Mouse (Mus musculus) testis, postnatal 10 days (tissue): ENCODE measurements around the gene Sestd1.

ENCODE experiments used
- DNase-seq: peaks from one replicate; pipeline ENCODE4 v3.0.0; 2021; ENCODE audit warnings: low spot score

The Sestd1 gene

DNA sequence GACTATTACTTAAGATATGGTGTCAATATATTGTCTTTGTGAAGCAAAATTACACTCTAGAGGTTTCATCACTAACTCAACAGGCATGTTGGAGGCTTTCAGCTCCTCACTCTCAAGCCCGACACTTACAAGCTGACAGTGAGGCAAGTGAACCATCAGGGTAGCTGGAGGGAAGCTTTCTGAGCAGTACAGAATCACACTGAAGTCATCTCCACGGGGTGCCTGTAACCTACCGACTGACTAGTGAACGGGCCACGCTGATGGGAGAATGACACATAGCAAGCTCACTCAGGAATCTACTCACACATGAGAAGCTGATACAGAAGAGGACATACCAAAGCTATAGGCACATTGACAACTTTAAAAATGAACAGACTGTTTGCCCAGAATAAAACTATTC is 67.5 kb downstream of the Sestd1 start:
- no peak for DNase-seq

GRCm38 (mm10) chr2:77206951-77207350 is 73.4 kb downstream of the Sestd1 start:
- no peak for DNase-seq

DNA sequence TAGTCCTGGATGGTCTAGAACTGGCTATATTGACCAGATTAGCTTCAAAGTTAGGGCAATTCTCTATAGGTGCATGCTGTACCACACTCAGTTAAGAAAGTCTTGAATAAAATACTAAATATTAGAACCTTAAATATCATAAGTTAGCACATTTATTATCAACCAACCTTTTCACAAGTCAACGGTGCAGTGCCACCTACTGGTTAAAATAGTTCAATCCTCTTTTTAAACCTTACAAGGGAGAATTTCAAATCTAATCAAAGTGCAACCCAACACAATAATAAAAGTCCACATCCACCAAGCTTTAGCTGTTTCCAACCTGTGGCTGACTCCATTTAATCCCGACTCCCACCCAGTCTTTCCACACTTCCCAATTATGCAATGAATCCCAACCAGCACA is 76.5 kb downstream of the Sestd1 start:
- no peak for DNase-seq

DNA sequence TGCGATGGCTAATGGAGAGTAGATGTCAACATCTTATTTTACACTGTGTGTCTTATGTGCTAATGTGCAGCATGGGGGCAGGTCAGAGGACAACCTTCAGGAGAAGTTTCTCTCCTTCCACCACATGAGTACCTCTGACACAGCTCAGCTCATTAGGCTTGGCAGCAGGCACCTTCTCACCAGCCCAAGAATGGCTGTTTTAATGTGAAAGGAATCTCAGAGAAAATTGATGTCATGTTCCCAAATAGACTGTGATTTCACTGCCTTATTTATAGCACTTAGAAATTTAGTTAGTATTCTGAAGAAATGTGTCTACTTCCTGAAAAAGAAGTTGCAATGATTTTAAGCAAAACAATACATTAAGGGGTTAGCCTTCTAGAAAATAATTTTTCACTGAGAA is 78.5 kb downstream of the Sestd1 start:
- no peak for DNase-seq

- DNase-seq = no peak
These were observed 79.3 kb downstream of the Sestd1 start for GRCm38 (mm10) chr2:77200958-77201614.

DNA sequence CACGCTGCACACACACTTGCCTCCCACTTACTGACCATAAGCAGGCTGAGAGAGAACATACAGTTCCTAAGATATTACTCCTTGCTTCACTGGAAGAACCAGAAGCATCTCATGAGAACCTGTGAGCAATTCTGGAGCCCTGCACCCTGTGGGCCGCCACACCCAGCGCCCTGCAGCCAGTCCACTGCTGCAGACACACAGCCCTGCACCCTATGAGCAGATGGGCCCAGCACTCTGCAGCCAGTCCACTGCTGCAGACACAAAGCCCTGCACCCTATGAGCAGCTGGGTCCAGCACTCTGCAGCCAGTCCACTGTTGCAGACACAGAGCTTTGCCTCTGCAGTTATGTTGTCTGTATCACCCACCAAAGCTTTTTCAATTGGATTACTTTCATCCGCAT is 80.0 kb downstream of the Sestd1 start:
- DNase-seq = no peak

DNA sequence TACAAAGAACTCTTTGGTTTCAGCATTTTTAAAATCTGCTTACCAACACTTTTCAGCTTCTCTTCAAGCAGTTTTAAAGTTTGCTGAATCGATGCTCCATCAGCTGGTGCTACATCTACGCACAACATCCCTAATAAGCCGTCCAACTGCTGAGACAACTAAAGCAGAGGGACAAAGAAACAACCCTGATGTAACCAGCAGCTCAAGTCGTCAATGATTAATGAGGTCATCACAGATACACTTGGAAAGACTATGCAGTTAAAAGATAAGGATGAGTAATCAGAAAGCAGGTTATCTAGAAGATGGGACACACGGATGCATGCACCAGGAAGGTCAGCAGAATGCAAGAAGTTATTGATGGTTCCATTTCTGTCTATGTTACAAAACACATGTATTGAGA is 82.1 kb downstream of the Sestd1 start:
- DNase-seq = no peak

GRCm38 (mm10) chr2:77196819-77197218 is 83.6 kb downstream of the Sestd1 start:
- DNase-seq = no peak

- DNase-seq = no peak
These were observed 85.3 kb downstream of the Sestd1 start for GRCm38 (mm10) chr2:77195056-77195455.

DNA sequence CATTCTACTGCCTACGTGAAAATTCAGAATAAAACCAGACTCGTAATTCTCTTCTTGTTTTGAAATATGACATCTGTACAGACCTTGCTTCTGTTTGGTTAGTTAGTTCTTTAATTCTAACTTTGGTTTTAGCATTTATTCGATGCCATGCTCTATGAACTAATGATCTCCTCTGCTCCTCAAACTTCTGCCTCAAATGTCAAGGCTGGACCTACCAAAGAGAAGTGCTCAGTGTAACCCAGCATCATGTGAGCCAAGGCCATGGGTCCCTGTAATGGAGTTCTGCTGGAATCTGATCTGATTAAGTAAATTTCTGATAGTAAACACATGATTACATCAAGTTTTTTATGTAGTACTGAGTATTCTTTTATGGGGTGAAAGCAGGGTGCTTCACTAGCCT is 88.6 kb downstream of the Sestd1 start:
- DNase-seq = no peak

DNA sequence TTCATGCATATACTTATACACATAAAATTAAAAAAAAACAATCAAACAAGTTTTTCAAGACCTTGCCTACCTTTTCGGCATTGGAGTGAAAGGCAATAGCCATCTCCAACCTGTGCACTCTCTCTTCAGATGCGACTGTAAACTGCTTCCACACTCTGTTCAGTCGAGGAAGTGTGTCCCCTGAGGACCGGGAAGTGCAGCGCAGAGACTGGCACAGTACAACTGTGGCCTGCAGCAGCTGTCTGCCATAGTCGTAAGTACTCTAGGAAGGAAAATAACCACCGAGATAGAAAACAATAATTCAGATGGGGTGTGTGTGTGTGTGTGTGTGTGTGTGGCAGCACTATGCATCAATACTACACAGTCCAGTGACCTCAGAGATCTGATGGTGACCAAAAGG is 89.5 kb downstream of the Sestd1 start:
- no peak for DNase-seq

DNA sequence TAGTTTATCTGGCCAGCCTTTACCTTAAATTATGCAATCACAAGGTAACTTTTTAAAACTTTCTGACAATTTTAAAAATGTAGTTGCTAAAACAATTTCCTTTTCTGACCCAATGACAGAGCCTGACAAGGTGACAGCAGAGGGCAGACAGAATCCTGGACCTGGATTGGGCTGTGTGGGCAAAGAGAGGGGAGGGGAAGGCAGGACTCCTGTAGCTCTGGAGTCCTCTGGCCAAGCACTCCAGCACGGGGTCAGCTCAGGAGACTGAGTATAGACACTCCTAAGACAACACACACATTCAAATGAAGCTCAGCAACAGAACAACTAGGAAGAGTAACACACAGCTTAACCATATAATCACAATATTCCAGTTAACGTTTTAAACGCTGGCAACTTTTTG is 90.1 kb downstream of the Sestd1 start:
- no peak for DNase-seq

DNA sequence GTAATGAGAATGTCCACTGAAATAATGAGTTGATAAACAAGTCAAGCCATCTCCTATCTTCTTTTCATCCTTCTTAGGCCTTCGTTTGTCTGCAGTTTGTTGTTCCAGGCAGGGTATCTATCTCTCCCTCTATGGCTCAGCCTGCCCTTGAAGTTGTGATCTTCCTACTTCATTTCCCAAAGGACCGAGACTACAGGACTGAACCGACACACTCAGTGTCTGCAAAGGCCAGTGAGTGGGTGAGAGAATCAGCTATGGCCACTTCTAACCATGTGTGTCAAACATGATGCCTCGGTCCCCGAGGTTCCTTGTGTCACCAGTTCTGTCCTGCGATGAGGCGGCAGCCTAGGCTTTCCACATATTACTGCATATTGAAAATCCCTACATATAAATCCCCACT is 90.7 kb downstream of the Sestd1 start:
- no peak for DNase-seq

DNA sequence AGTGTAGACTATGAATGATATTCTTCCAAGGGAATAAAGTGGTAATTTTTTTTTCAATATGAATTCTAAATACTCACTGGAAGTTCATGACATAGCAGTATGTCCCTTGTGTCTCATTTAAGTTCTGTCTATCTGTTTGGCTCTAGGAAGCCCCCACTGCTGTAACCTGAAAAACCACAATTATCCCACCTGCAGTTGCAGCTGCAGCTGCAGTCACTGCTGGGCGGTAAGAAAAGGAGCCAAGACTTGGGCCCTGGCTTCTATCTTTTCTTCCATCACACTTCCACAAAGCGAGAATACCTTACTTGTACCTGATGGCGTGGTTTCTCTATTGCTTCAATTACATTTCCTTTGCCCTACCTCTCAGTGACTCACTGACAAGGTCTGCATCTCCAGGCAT is 92.9 kb downstream of the Sestd1 start:
- no peak for DNase-seq

DNA sequence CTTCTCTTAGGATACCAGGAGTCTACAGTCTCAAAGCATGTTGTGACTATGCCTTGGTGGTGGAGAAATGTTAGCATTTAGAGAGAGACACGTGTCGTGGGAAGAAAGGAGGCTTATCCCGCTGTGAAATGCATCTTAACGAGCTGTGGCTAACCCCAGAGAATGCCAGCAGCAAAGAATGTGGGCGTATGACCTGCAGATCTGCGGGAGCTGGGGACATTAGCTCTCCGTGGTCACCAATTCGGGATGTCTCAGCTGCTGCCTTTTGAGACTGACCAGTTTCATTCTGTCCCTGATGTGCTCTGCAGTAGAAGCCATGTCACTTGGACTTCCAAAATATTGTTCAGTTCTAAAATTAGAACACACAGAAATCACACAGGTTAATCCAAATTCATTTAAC is 93.5 kb downstream of the Sestd1 start:
- DNase-seq = no peak

GRCm38 (mm10) chr2:77184049-77184571 is 96.3 kb downstream of the Sestd1 start:
- no peak for DNase-seq

- no peak for DNase-seq
These were observed 96.7 kb downstream of the Sestd1 start for GRCm38 (mm10) chr2:77183646-77184045.

GRCm38 (mm10) chr2:77182996-77183380 is 97.4 kb downstream of the Sestd1 start:
- DNase-seq = no peak

- no peak for DNase-seq
These were observed 98.0 kb downstream of the Sestd1 start for GRCm38 (mm10) chr2:77182271-77182995.

- no peak for DNase-seq
These were observed 102.9 kb downstream of the Sestd1 start for GRCm38 (mm10) chr2:77177472-77177871.

DNA sequence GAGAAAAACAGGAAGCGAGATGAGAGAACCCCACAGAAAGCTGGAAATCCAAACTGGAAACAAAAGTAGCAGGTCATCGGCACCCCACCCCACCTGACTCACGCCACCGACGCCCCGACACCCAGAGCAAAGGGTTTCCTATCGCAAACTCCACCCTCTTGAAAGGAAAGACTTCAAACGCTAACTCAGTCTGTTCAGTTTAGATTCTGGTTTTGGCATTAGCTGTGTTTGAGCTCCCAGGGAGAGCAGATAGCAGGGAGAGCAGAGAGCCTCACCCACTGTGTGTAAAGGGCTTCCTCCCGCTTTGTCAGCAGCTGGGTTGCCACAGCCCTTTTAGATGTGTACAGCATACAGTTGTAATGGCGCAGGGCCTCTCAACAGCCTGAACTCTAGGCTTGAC is 104.0 kb downstream of the Sestd1 start:
- no peak for DNase-seq

DNA sequence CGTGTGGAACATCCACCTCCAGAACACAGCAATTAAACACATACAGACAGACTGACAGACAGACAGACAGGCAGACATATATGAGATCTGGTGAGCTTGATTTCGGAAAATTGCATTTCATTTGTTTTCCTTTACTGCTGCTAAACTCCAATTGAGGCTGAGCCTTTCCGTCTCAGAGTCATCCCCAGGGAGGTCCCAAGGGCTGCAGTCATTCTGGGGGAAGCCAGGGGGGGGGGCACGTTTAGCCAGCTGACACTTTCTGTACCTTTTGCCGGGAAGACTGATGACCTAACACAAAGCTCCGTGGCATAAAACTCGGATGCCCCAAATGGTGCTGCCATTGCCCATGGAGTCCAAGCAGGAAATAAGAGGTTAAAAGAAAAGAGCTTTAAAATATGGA is 105.0 kb downstream of the Sestd1 start:
- no peak for DNase-seq

- no peak for DNase-seq
These were observed 106.1 kb downstream of the Sestd1 start for GRCm38 (mm10) chr2:77174313-77174712.

DNA sequence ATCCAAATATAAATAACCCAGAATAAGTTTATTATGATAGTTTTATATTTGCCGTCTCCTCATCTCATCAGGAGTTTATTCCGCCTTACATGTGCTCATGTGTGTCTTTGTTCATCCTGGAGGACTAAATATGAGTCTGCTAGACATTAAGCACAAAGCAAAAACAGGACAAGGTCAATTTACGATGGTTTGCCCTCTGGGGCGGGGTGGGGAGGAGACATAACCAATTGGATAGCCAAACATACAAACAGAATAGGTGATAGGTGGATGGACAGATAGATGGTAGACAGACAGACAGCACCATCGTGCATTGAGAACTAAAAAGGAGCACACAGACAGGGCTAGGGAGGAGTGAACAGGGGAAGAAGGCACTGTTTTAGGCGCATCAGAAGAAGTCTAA is 106.6 kb downstream of the Sestd1 start:
- no peak for DNase-seq
